Mouse (Mus musculus): ENCODE measurements around the gene Hlcs. TPM values are rescaled to one million over a fixed set of nuclear protein-coding genes. Genes with fewer than 3 reads are reported as not detected.

The Hlcs gene
- polyA plus RNA-seq (2014; fragmentation: Nextera tagmentation; extraction: Ambion mirVana) = 7.4 and 8.6 TPM in 2 replicates

- ATAC-seq (replicated peaks; ENCODE audit: insufficient number of reproducible peaks, low FRiP score, low TSS enrichment, low read depth) (peak; percentile 87), DNase-seq (ENCODE audit: low spot score) (peak; percentile 97)
- H3K9me3 ChIP-seq (replicated peaks; ENCODE audit: control insufficient read depth, low read length) = no peaks in the 10 kb centered on the region
- H3K27me3 ChIP-seq (ENCODE audit: control insufficient read depth, insufficient read depth, low read length) = no peaks in the 10 kb centered on the region
- WGBS = 1% methylated on average over 64 of the region's 64 CpGs
- peak within 1 kb of the TSS; percentile 97 for H3K27ac ChIP-seq (replicated peaks; ENCODE audit: low read depth, low read length)
- peak within 1 kb of the TSS; percentile 89 for H3K9ac ChIP-seq (replicated peaks; ENCODE audit: low read length)
- H3K36me3 ChIP-seq (replicated peaks; ENCODE audit: control insufficient read depth, insufficient read depth, low read depth, low read length) = no peaks in the 10 kb centered on the region
- peak within 1 kb of the TSS; percentile 69 for H3K4me3 ChIP-seq (ENCODE audit: low read depth, low read length)
- H3K4me2 ChIP-seq (ENCODE audit: low read depth, low read length) = peak within 1 kb of the TSS; percentile 75
- H3K4me1 ChIP-seq (ENCODE audit: control insufficient read depth, insufficient read depth, low read length) = no peaks in the 10 kb centered on the region
These were observed at the start of gene Hlcs for GRCm38 (mm10) chr16:94313229-94314030. Gene Hlcs (minus strand): TSS chr16:94313571.

- Histone ChIP-seq H3K4me1 (ENCODE audit: control insufficient read depth, insufficient read depth, low read length) (no peaks in the 10 kb centered on the region), H3K9me3 (replicated peaks; ENCODE audit: control insufficient read depth, low read length) (no peaks in the 10 kb centered on the region), H3K36me3 (replicated peaks; ENCODE audit: control insufficient read depth, insufficient read depth, low read depth, low read length) (no peaks in the 10 kb centered on the region), H3K27ac (replicated peaks; ENCODE audit: low read depth, low read length) (no peak overlapping the region), H3K27me3 (ENCODE audit: control insufficient read depth, insufficient read depth, low read length) (no peaks in the 10 kb centered on the region), H3K4me3 (ENCODE audit: low read depth, low read length) (no peak overlapping the region), H3K4me2 (ENCODE audit: low read depth, low read length) (no peak overlapping the region), H3K9ac (replicated peaks; ENCODE audit: low read length) (no peak overlapping the region)
- WGBS = 47% methylated on average over 10 of the region's 10 CpGs
- no peak for ATAC-seq (replicated peaks; ENCODE audit: insufficient number of reproducible peaks, low FRiP score, low TSS enrichment, low read depth)
- DNase-seq (ENCODE audit: low spot score) = peak; percentile 49
These were observed 49.0 kb upstream of the Hlcs start for GRCm38 (mm10) chr16:94362174-94362873.

GRCm38 (mm10) chr16:94360578-94361350 is 47.4 kb upstream of the Hlcs start:
- H3K9ac ChIP-seq (replicated peaks; ENCODE audit: low read length) = no peak overlapping the region
- H3K4me1 ChIP-seq (ENCODE audit: control insufficient read depth, insufficient read depth, low read length) = no peaks in the 10 kb centered on the region
- H3K27me3 ChIP-seq (ENCODE audit: control insufficient read depth, insufficient read depth, low read length) = no peaks in the 10 kb centered on the region
- no peak overlapping the region for H3K4me3 ChIP-seq (ENCODE audit: low read depth, low read length)
- H3K4me2 ChIP-seq (ENCODE audit: low read depth, low read length) = no peak overlapping the region
- DNase-seq (ENCODE audit: low spot score) (no peak), ATAC-seq (replicated peaks; ENCODE audit: insufficient number of reproducible peaks, low FRiP score, low TSS enrichment, low read depth) (no peak)
- H3K27ac ChIP-seq (replicated peaks; ENCODE audit: low read depth, low read length) = no peak overlapping the region
- no peaks in the 10 kb centered on the region for H3K36me3 ChIP-seq (replicated peaks; ENCODE audit: control insufficient read depth, insufficient read depth, low read depth, low read length)
- H3K9me3 ChIP-seq (replicated peaks; ENCODE audit: control insufficient read depth, low read length) = no peaks in the 10 kb centered on the region
- WGBS = 88% methylated on average over 13 of the region's 13 CpGs

- no peak overlapping the region for H3K4me3 ChIP-seq (ENCODE audit: low read depth, low read length)
- no peak overlapping the region for H3K27ac ChIP-seq (replicated peaks; ENCODE audit: low read depth, low read length)
- ATAC-seq (replicated peaks; ENCODE audit: insufficient number of reproducible peaks, low FRiP score, low TSS enrichment, low read depth) (no peak), DNase-seq (ENCODE audit: low spot score) (no peak)
- no peak overlapping the region for H3K9ac ChIP-seq (replicated peaks; ENCODE audit: low read length)
- no peaks in the 10 kb centered on the region for H3K9me3 ChIP-seq (replicated peaks; ENCODE audit: control insufficient read depth, low read length)
- 85% methylated on average over 3 of the region's 3 CpGs for WGBS
- H3K27me3 ChIP-seq (ENCODE audit: control insufficient read depth, insufficient read depth, low read length) = no peaks in the 10 kb centered on the region
- H3K36me3 ChIP-seq (replicated peaks; ENCODE audit: control insufficient read depth, insufficient read depth, low read depth, low read length) = no peaks in the 10 kb centered on the region
- no peaks in the 10 kb centered on the region for H3K4me1 ChIP-seq (ENCODE audit: control insufficient read depth, insufficient read depth, low read length)
- no peak overlapping the region for H3K4me2 ChIP-seq (ENCODE audit: low read depth, low read length)
These were observed 44.7 kb upstream of the Hlcs start for GRCm38 (mm10) chr16:94358091-94358490.

- no peak overlapping the region for H3K9ac ChIP-seq (replicated peaks; ENCODE audit: low read length)
- WGBS = 74% methylated on average over 11 of the region's 11 CpGs
- no peak overlapping the region for H3K4me2 ChIP-seq (ENCODE audit: low read depth, low read length)
- no peaks in the 10 kb centered on the region for H3K9me3 ChIP-seq (replicated peaks; ENCODE audit: control insufficient read depth, low read length)
- H3K27ac ChIP-seq (replicated peaks; ENCODE audit: low read depth, low read length) = no peak overlapping the region
- no peaks in the 10 kb centered on the region for H3K4me1 ChIP-seq (ENCODE audit: control insufficient read depth, insufficient read depth, low read length)
- H3K36me3 ChIP-seq (replicated peaks; ENCODE audit: control insufficient read depth, insufficient read depth, low read depth, low read length) = no peaks in the 10 kb centered on the region
- no peak for ATAC-seq (replicated peaks; ENCODE audit: insufficient number of reproducible peaks, low FRiP score, low TSS enrichment, low read depth)
- no peak for DNase-seq (ENCODE audit: low spot score)
- H3K4me3 ChIP-seq (ENCODE audit: low read depth, low read length) = no peak overlapping the region
- H3K27me3 ChIP-seq (ENCODE audit: control insufficient read depth, insufficient read depth, low read length) = no peaks in the 10 kb centered on the region
These were observed 43.6 kb upstream of the Hlcs start for GRCm38 (mm10) chr16:94356776-94357494.

- H3K4me2 ChIP-seq (ENCODE audit: low read depth, low read length) = no peak overlapping the region
- no peaks in the 10 kb centered on the region for H3K4me1 ChIP-seq (ENCODE audit: control insufficient read depth, insufficient read depth, low read length)
- ATAC-seq (replicated peaks; ENCODE audit: insufficient number of reproducible peaks, low FRiP score, low TSS enrichment, low read depth) (no peak), DNase-seq (ENCODE audit: low spot score) (no peak)
- H3K9me3 ChIP-seq (replicated peaks; ENCODE audit: control insufficient read depth, low read length) = no peaks in the 10 kb centered on the region
- H3K27ac ChIP-seq (replicated peaks; ENCODE audit: low read depth, low read length) = no peak overlapping the region
- no peak overlapping the region for H3K4me3 ChIP-seq (ENCODE audit: low read depth, low read length)
- WGBS = 59% methylated on average over 7 of the region's 7 CpGs
- no peaks in the 10 kb centered on the region for H3K36me3 ChIP-seq (replicated peaks; ENCODE audit: control insufficient read depth, insufficient read depth, low read depth, low read length)
- no peaks in the 10 kb centered on the region for H3K27me3 ChIP-seq (ENCODE audit: control insufficient read depth, insufficient read depth, low read length)
- H3K9ac ChIP-seq (replicated peaks; ENCODE audit: low read length) = no peak overlapping the region
These were observed 42.7 kb upstream of the Hlcs start for GRCm38 (mm10) chr16:94356046-94356445.

- H3K36me3 ChIP-seq (replicated peaks; ENCODE audit: control insufficient read depth, insufficient read depth, low read depth, low read length) = no peaks in the 10 kb centered on the region
- no peak overlapping the region for H3K4me2 ChIP-seq (ENCODE audit: low read depth, low read length)
- no peaks in the 10 kb centered on the region; the same call in 1 of the 2 replicates for H3K4me1 ChIP-seq (ENCODE audit: control insufficient read depth, insufficient read depth, low read length)
- ATAC-seq (replicated peaks; ENCODE audit: insufficient number of reproducible peaks, low FRiP score, low TSS enrichment, low read depth) (0 out of 2 replicates have a peak, but pooled peaks have one; percentile 39), DNase-seq (ENCODE audit: low spot score) (peak; percentile 55)
- H3K4me3 ChIP-seq (ENCODE audit: low read depth, low read length) = no peak overlapping the region
- 53% methylated on average over 9 of the region's 9 CpGs for WGBS
- H3K27me3 ChIP-seq (ENCODE audit: control insufficient read depth, insufficient read depth, low read length) = no peaks in the 10 kb centered on the region
- no peaks in the 10 kb centered on the region for H3K9me3 ChIP-seq (replicated peaks; ENCODE audit: control insufficient read depth, low read length)
- H3K9ac ChIP-seq (replicated peaks; ENCODE audit: low read length) = no peak overlapping the region
- no peak overlapping the region for H3K27ac ChIP-seq (replicated peaks; ENCODE audit: low read depth, low read length)
These were observed 41.1 kb upstream of the Hlcs start for GRCm38 (mm10) chr16:94354450-94354849.

Data from embryonic facial prominence, embryonic 11.5 days (tissue).